ENCODE assay signal across 7 mouse cellular contexts in genomic region chr10:77251223-77251783, GRCm38 (mm10). TPM values are rescaled to one million over a fixed set of nuclear protein-coding genes. Genes with fewer than 3 reads are reported as not detected.
DNase-seq lines count a peak whose midpoint lies in the region; ATAC-seq lines count a peak whose summit lies in the region.

No protein-coding gene starts in this region.

- H3K4me2 ChIP-seq in heart, embryonic 16.5 days (ENCODE audit: low read depth, low read length) = peak overlapping the region; percentile 39
- peak overlapping the region; percentile 25; the same call in 1 of the 2 replicates for H3K4me2 ChIP-seq in liver, embryonic 16.5 days (ENCODE audit: low read depth, low read length)

- H3K27me3 ChIP-seq in heart, embryonic 16.5 days (ENCODE audit: control insufficient read depth, insufficient read depth, low read length) = no peaks in the 10 kb centered on the region
- H3K27me3 ChIP-seq in liver, embryonic 16.5 days (ENCODE audit: control insufficient read depth, insufficient read depth, low read depth, low read length) = no peaks in the 10 kb centered on the region; the same call in 1 of the 2 replicates

- ATAC-seq in cerebellum, adult (ENCODE audit: insufficient number of reproducible peaks, low FRiP score, low TSS enrichment) = 0 out of 2 replicates have a peak, but pooled peaks have one; percentile 21
- ATAC-seq in heart, embryonic 16.5 days (replicated peaks; ENCODE audit: extremely low read depth, insufficient read depth, low FRiP score) = no peak
- ATAC-seq in liver, embryonic 16.5 days (ENCODE audit: low read depth) = peak; percentile 25; the same call in 1 of the 2 replicates

- no peaks in the 10 kb centered on the region for H3K36me3 ChIP-seq in heart, embryonic 16.5 days (ENCODE audit: control insufficient read depth, insufficient read depth)
- no peaks in the 10 kb centered on the region for H3K36me3 ChIP-seq in liver, embryonic 16.5 days (ENCODE audit: control insufficient read depth, insufficient read depth)

- peak; percentile 49 for DNase-seq in right cerebral cortex, adult 2 months (ENCODE audit: low spot score in 2 of 2)
- no peak for DNase-seq in right cerebral cortex, postnatal 25 days
- peak; percentile 36 for DNase-seq in yolk sac, embryonic 10.5 days (ENCODE audit: low spot score)
- no peak for DNase-seq in natural killer cell, adult 2 months (ENCODE audit: low spot score in 2 of 2)

- H3K9ac ChIP-seq in heart, embryonic 16.5 days (ENCODE audit: low read length) = peak overlapping the region; percentile 35; the same call in 1 of the 2 replicates
- no peak overlapping the region for H3K9ac ChIP-seq in liver, embryonic 16.5 days (ENCODE audit: low read depth, low read length)

- 53% methylated on average over 18 of the region's 18 CpGs for WGBS in heart, embryonic 16.5 days
- 56% methylated on average over 18 of the region's 18 CpGs for WGBS in liver, embryonic 16.5 days (ENCODE audit: insufficient replicate concordance)

- no peaks in the 10 kb centered on the region for H3K9me3 ChIP-seq in heart, embryonic 16.5 days (replicated peaks; ENCODE audit: control insufficient read depth, low read length)
- H3K9me3 ChIP-seq in liver, embryonic 16.5 days (replicated peaks; ENCODE audit: control insufficient read depth, low read length) = no peaks in the 10 kb centered on the region

- H3K27ac ChIP-seq in heart, embryonic 16.5 days (ENCODE audit: low read length) = peak overlapping the region; percentile 64
- H3K27ac ChIP-seq in liver, embryonic 16.5 days (ENCODE audit: low read length) = no peak overlapping the region

- H3K4me1 ChIP-seq in heart, embryonic 16.5 days (ENCODE audit: control insufficient read depth, insufficient read depth, low read length) = peaks cover 14% of the 10 kb centered on the region
- peaks cover 21% of the 10 kb centered on the region for H3K4me1 ChIP-seq in liver, embryonic 16.5 days (ENCODE audit: control insufficient read depth, low read depth, low read length)

- H3K4me3 ChIP-seq in heart, embryonic 16.5 days (ENCODE audit: low read length) = peak overlapping the region; percentile 6; the same call in 1 of the 2 replicates
- no peak overlapping the region for H3K4me3 ChIP-seq in liver, embryonic 16.5 days (ENCODE audit: low read depth, low read length)

RNA-seq across cellular contexts. Expression of gene Pofut2, which starts 7.7 kb away (rescaled TPM):
- polyA plus RNA-seq in heart, embryonic 16.5 days (2015; fragmentation: Nextera tagmentation; extraction: Ambion mirVana) = 108 and 115 TPM in 2 replicates
- polyA plus RNA-seq in liver, embryonic 16.5 days (2015; fragmentation: Nextera tagmentation; extraction: Ambion mirVana) = 24.9 and 25.2 TPM in 2 replicates

Comparison
In these comparisons a context has a peak if more than half of its experiments do, and no peak if none do; other contexts are left out.
1. DNase-seq: peak in right cerebral cortex, adult 2 months (2 of 2) and yolk sac, embryonic 10.5 days (single experiment); none in right cerebral cortex, postnatal 25 days (single experiment) and natural killer cell, adult 2 months (0 of 2).